Mouse (Mus musculus): ENCODE measurements around the gene Il17ra.

- no peak for TF ChIP-seq POLR2A (IDR thresholded peaks at IDR 0.05; ENCODE audit: low read depth, low read length)
- no peak for TF ChIP-seq CTCF (conservative IDR thresholded peaks at IDR 0.05; ENCODE audit: insufficient read depth, insufficient read length, low read depth, low read length)
Observed at GRCm38 (mm10) chr6:120479302-120479701, 16.3 kb downstream of the Il17ra start.
